Mouse (Mus musculus): ENCODE results near the gene Cep170. TPM values are rescaled to one million over a fixed set of nuclear protein-coding genes. Genes with fewer than 3 reads are reported as not detected.

Cep170 gene
- total and polyA plus RNA-seq, 2 experiments = 1.6 to 6.4 TPM

DNA sequence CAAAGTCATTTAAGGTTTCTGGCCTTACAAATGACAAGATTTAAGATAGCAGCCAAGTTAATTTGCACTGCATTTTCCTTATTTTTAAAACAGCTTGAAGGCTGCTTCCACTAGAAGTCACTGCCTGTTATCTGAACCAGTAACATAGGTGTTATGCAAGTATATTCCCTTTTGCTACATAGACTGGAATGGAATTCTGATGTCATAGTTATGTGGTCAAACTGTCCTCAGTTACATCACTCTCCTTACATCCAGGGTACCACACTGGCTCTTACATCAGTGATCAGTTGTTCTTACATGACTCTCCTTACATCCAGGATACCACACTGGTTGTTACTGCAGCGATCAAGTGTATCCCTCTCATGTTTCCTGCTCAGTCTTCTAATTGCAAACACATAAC, 53.2 kb downstream of the Cep170 start:
- TF ChIP-seq CTCF (IDR thresholded peaks at IDR 0.05; ENCODE audit: low read depth, low read length) (no peak), POLR2A (IDR thresholded peaks at IDR 0.05; ENCODE audit: extremely low read depth, insufficient read depth, low read length) (no peak)
- Histone ChIP-seq H3K27me3 (ENCODE audit: control insufficient read depth, insufficient read depth, low read length) (no peaks in the 10 kb centered on the region), H3K4me1 (ENCODE audit: control insufficient read depth, insufficient read depth, low read length) (no peaks in the 10 kb centered on the region), H3K4me3 (ENCODE audit: insufficient read depth, low read depth, low read length) (no peak overlapping the region), H3K79me2 (ENCODE audit: control insufficient read depth, insufficient read depth, low read length) (no peaks in the 10 kb centered on the region), H3K27ac (replicated peaks; ENCODE audit: insufficient read depth, low read depth, low read length) (no peak overlapping the region), H3K36me3 (ENCODE audit: control insufficient read depth, insufficient read depth, low read length) (peaks cover 19% of the 10 kb centered on the region), H3K9ac (ENCODE audit: low read depth, low read length) (no peak overlapping the region)
- 94% methylated on average over 1 of the region's 1 CpGs for WGBS
- DNase-seq (ENCODE audit: extremely low read depth, low read depth, low spot score) = no peak

DNA sequence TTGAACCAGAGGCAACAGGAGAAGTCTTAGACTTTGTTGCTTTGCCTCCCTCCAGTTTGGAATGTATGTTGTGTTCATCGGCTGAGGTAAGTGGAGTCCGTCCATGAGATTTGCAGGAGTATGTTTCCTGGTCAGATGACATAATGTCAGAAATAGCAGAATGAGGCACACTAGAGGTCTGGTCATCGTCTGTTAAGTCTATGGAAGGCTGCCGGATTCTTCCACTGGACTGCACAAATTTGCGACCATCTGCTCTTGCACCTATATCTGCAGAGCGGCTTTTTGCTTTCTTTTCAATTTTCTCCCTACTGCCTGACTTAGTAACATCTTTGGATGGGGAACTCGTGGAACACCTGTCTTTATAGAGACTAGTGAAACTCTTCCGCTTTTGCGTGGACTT, 58.3 kb downstream of the Cep170 start:
- Histone ChIP-seq H3K79me2 (ENCODE audit: control insufficient read depth, insufficient read depth, low read length) (no peaks in the 10 kb centered on the region), H3K9ac (ENCODE audit: low read depth, low read length) (no peak overlapping the region), H3K4me1 (ENCODE audit: control insufficient read depth, insufficient read depth, low read length) (no peaks in the 10 kb centered on the region), H3K4me3 (ENCODE audit: insufficient read depth, low read depth, low read length) (no peak overlapping the region), H3K27ac (replicated peaks; ENCODE audit: insufficient read depth, low read depth, low read length) (no peak overlapping the region), H3K36me3 (ENCODE audit: control insufficient read depth, insufficient read depth, low read length) (peaks cover 27% of the 10 kb centered on the region), H3K27me3 (ENCODE audit: control insufficient read depth, insufficient read depth, low read length) (no peaks in the 10 kb centered on the region)
- no peak for DNase-seq (ENCODE audit: extremely low read depth, low read depth, low spot score)
- WGBS = 96% methylated on average over 9 of the region's 9 CpGs
- TF ChIP-seq CTCF (IDR thresholded peaks at IDR 0.05; ENCODE audit: low read depth, low read length) (no peak), POLR2A (IDR thresholded peaks at IDR 0.05; ENCODE audit: extremely low read depth, insufficient read depth, low read length) (no peak)

DNA sequence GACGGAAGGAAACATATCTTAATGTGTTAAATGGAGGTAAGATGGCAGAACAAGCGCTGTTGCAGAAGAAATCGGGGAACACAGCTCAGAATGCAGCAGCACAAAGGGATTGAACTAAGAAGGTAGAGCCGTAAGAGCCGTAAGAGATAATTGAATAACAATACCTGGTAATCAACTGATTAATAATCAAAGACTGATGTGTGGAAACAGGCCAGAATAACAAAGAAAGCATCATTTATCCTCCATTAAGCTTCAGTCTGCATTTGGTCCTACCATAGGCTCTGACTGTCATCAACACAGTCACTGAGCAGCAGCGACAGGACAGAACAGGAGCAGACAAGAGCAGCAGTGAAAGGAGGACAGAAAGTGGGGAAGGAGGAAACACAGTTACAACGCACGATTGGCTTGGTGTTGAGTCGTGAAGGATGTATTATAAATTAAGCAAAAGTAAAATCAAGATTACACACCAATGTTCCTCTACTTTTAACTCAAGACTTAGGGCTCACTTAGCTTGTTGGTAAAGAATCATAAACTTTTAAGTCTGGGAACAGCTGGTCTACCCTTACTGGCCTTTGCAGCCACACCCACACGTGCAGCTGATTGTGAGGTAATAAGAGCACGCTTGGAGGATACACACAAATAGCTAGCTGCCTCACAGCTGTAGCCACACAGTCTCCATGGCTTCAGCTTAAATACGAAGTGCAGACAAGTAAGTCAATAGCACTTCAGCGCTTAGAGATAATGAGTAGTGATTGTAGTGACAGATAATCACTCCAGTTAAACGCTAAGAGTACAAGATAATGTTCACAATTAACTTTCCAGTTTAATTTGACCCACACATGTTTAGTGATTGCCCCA, 59.8 kb downstream of the Cep170 start:
- 80% methylated on average over 14 of the region's 14 CpGs for WGBS
- H3K27ac ChIP-seq (replicated peaks; ENCODE audit: insufficient read depth, low read depth, low read length) = no peak overlapping the region
- peaks cover 31% of the 10 kb centered on the region for H3K36me3 ChIP-seq (ENCODE audit: control insufficient read depth, insufficient read depth, low read length)
- no peak overlapping the region for H3K4me3 ChIP-seq (ENCODE audit: insufficient read depth, low read depth, low read length)
- no peaks in the 10 kb centered on the region for H3K79me2 ChIP-seq (ENCODE audit: control insufficient read depth, insufficient read depth, low read length)
- H3K4me1 ChIP-seq (ENCODE audit: control insufficient read depth, insufficient read depth, low read length) = no peaks in the 10 kb centered on the region
- H3K9ac ChIP-seq (ENCODE audit: low read depth, low read length) = no peak overlapping the region
- no peak for DNase-seq (ENCODE audit: extremely low read depth, low read depth, low spot score)
- no peaks in the 10 kb centered on the region for H3K27me3 ChIP-seq (ENCODE audit: control insufficient read depth, insufficient read depth, low read length)
- no peak for TF ChIP-seq POLR2A (IDR thresholded peaks at IDR 0.05; ENCODE audit: extremely low read depth, insufficient read depth, low read length)

DNA sequence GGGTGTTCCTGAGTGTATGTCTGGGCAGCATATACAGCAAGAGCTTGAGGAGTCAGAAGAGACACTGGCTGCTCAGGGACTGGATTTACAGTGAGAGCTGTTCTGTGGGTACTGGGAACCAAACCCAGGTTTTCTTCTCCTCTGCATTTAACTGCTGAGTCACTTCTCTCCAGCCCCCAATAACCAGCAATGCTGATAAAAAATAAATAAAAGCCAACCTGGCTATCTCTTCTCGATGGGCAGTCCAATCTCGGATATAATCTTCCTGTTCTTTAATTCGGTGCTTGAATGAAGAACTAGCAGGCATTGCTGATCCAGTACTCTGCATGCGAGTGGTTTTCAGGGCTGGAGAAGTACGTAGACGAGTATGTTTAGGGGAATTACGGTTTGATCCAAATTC, 64.2 kb downstream of the Cep170 start:
- Histone ChIP-seq H3K4me3 (ENCODE audit: insufficient read depth, low read depth, low read length) (no peak overlapping the region), H3K9ac (ENCODE audit: low read depth, low read length) (no peak overlapping the region), H3K36me3 (ENCODE audit: control insufficient read depth, insufficient read depth, low read length) (peaks cover 11% of the 10 kb centered on the region; the same call in 1 of the 2 replicates), H3K79me2 (ENCODE audit: control insufficient read depth, insufficient read depth, low read length) (no peaks in the 10 kb centered on the region), H3K4me1 (ENCODE audit: control insufficient read depth, insufficient read depth, low read length) (no peaks in the 10 kb centered on the region), H3K27me3 (ENCODE audit: control insufficient read depth, insufficient read depth, low read length) (no peaks in the 10 kb centered on the region), H3K27ac (replicated peaks; ENCODE audit: insufficient read depth, low read depth, low read length) (no peak overlapping the region)
- 94% methylated on average over 7 of the region's 7 CpGs for WGBS
- no peak for TF ChIP-seq POLR2A (IDR thresholded peaks at IDR 0.05; ENCODE audit: extremely low read depth, insufficient read depth, low read length)
- no peak for TF ChIP-seq CTCF (IDR thresholded peaks at IDR 0.05; ENCODE audit: low read depth, low read length)
- no peak for DNase-seq (ENCODE audit: extremely low read depth, low read depth, low spot score)

DNA sequence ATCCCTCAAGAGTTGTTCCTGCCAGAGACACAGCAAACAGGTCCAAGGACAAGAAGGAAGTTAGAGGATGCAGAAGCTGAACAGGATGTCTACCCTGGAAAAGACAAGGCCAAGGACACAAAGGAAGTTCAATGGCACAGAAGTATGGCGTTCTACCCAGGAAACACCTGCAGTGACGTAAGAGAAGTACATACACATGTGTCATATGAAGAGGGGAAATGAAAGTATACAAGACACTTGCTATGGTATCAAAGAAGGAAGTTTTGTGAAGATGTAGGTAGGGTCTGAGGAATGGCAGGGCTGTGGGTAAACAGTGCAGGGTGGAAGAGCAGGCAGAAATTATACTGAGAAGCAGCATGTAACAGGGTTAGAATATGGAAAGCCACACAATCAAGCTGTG, 81.0 kb downstream of the Cep170 start:
- no peak for TF ChIP-seq CTCF (IDR thresholded peaks at IDR 0.05; ENCODE audit: low read depth, low read length)
- no peak for TF ChIP-seq POLR2A (IDR thresholded peaks at IDR 0.05; ENCODE audit: extremely low read depth, insufficient read depth, low read length)
- WGBS = 75% methylated on average over 2 of the region's 2 CpGs
- no peak for DNase-seq (ENCODE audit: extremely low read depth, low read depth, low spot score)
- Histone ChIP-seq H3K36me3 (ENCODE audit: control insufficient read depth, insufficient read depth, low read length) (peaks cover 37% of the 10 kb centered on the region), H3K27ac (replicated peaks; ENCODE audit: insufficient read depth, low read depth, low read length) (no peak overlapping the region), H3K79me2 (ENCODE audit: control insufficient read depth, insufficient read depth, low read length) (no peaks in the 10 kb centered on the region), H3K4me3 (ENCODE audit: insufficient read depth, low read depth, low read length) (no peak overlapping the region), H3K4me1 (ENCODE audit: control insufficient read depth, insufficient read depth, low read length) (no peaks in the 10 kb centered on the region), H3K27me3 (ENCODE audit: control insufficient read depth, insufficient read depth, low read length) (no peaks in the 10 kb centered on the region), H3K9ac (ENCODE audit: low read depth, low read length) (no peak overlapping the region)

DNA sequence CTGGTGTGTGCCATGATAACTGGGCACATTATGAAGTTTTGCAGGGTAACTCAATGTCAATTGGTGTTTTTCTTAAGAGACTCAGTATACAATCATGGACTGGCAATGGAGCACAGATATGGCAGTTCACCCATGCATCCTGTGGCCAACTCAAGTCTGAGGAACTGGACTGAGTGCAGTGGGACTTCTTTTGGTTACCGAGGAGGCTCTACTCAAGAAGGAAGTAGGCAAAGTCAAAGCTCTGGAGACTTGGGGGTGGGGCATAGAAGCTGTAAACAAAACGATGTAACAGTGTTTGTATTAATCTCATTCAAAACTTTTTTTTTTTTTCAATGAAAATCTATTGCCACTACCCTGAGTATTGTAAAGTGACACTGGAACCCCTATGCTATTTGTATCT, 83.3 kb downstream of the Cep170 start:
- H3K4me3 ChIP-seq (ENCODE audit: insufficient read depth, low read depth, low read length) = no peak overlapping the region
- no peak for TF ChIP-seq CTCF (IDR thresholded peaks at IDR 0.05; ENCODE audit: low read depth, low read length)
- TF ChIP-seq POLR2A (IDR thresholded peaks at IDR 0.05; ENCODE audit: extremely low read depth, insufficient read depth, low read length) = no peak
- H3K27ac ChIP-seq (replicated peaks; ENCODE audit: insufficient read depth, low read depth, low read length) = no peak overlapping the region
- H3K79me2 ChIP-seq (ENCODE audit: control insufficient read depth, insufficient read depth, low read length) = no peaks in the 10 kb centered on the region
- no peak overlapping the region for H3K9ac ChIP-seq (ENCODE audit: low read depth, low read length)
- H3K36me3 ChIP-seq (ENCODE audit: control insufficient read depth, insufficient read depth, low read length) = peaks cover 26% of the 10 kb centered on the region
- no peaks in the 10 kb centered on the region for H3K4me1 ChIP-seq (ENCODE audit: control insufficient read depth, insufficient read depth, low read length)
- H3K27me3 ChIP-seq (ENCODE audit: control insufficient read depth, insufficient read depth, low read length) = no peaks in the 10 kb centered on the region
- no peak for DNase-seq (ENCODE audit: extremely low read depth, low read depth, low spot score)
- 87% methylated on average over 2 of the region's 2 CpGs for WGBS
